15 mouse cellular contexts compared by ENCODE assay signal in genomic region chr7:97018005-97018404, GRCm38 (mm10).
DNase-seq lines count a peak whose midpoint lies in the region; ATAC-seq and TF ChIP-seq lines count a peak whose summit lies in the region.
"Had no signal": no experiment of that assay in that cellular context is flagged by ENCODE, and none has a peak within 500 bp of the region (broad histone marks: within the 10 kb centered on the region; RNA-seq: fewer than 3 reads in every experiment).

No protein-coding gene starts in this region.

- no peaks in the 10 kb centered on the region for H3K27me3 ChIP-seq in heart, postnatal 0 days (ENCODE audit: control insufficient read depth, insufficient read depth, low read length)
- H3K27me3 ChIP-seq: embryonic facial prominence, embryonic 12.5 days; hindbrain, embryonic 13.5 days had no signal

- DNase-seq in kidney, postnatal 10 days: peak; percentile 9
- DNase-seq in kidney, postnatal 25 days: no peak
- peak; percentile 19 for DNase-seq in brain, embryonic 14.5 days (ENCODE audit: low read depth)
- DNase-seq in heart, postnatal 0 days (ENCODE audit: low spot score): peak; percentile 73
- no peak for DNase-seq in layer of hippocampus, postnatal 25 days (ENCODE audit: extremely low spot score in 1 of 2, low spot score in 1 of 2)
- DNase-seq in left cerebral cortex, adult 9 months (ENCODE audit: low spot score in 2 of 2): no peak
- DNase-seq in ovary, adult 18-20 months (ENCODE audit: low spot score): no peak
- DNase-seq: cerebellum, adult 2 months; right cerebral cortex, postnatal 25 days; thymus, postnatal 25 days had no signal

- H3K4me2 ChIP-seq in heart, postnatal 0 days (ENCODE audit: low read depth, low read length): peak overlapping the region; percentile 25; the same call in 1 of the 2 replicates
- H3K4me2 ChIP-seq: embryonic facial prominence, embryonic 12.5 days; hindbrain, embryonic 13.5 days had no signal

- TF ChIP-seq EP300 in heart, postnatal 0 days (IDR thresholded peaks at IDR 0.05; ENCODE audit: low read depth): no peak

- peak overlapping the region; percentile 66 for H3K27ac ChIP-seq in heart, postnatal 0 days (ENCODE audit: low read depth)
- H3K27ac ChIP-seq: embryonic facial prominence, embryonic 12.5 days; hindbrain, embryonic 13.5 days; left cerebral cortex, adult 2 months had no signal

- H3K9me3 ChIP-seq in heart, postnatal 0 days (replicated peaks; ENCODE audit: control insufficient read depth, low read length): 0 out of 2 replicates have a peak, but pooled peaks cover 4% of the 10 kb centered on the region
- H3K9me3 ChIP-seq: hindbrain, embryonic 13.5 days had no signal

- H3K36me3 ChIP-seq in heart, postnatal 0 days (replicated peaks; ENCODE audit: control insufficient read depth, insufficient read depth, low read length): no peaks in the 10 kb centered on the region
- H3K36me3 ChIP-seq: embryonic facial prominence, embryonic 12.5 days; hindbrain, embryonic 13.5 days had no signal

- peaks cover 4% of the 10 kb centered on the region for H3K4me1 ChIP-seq in heart, postnatal 0 days (ENCODE audit: control insufficient read depth, insufficient read depth)
- H3K4me1 ChIP-seq: embryonic facial prominence, embryonic 12.5 days had no signal

- peak; percentile 83 for ATAC-seq in heart, postnatal 0 days (ENCODE audit: insufficient read depth, low read depth)
- peak; percentile 65 for ATAC-seq in megakaryocyte-erythroid progenitor cell, adult 5-6 weeks (replicated peaks; ENCODE audit: low FRiP score, low TSS enrichment, poor library complexity, severe bottlenecking)
- ATAC-seq: forebrain, embryonic 16.5 days had no signal

- WGBS in heart, postnatal 0 days: 10% methylated on average over 4 of the region's 4 CpGs

- no peak for TF ChIP-seq POLR2A in brain, embryonic 14.5 days (IDR thresholded peaks at IDR 0.05; ENCODE audit: borderline replicate concordance, extremely low read depth, insufficient read depth, insufficient read length, poor library complexity, severe bottlenecking)

- peak overlapping the region; percentile 11; the same call in 1 of the 2 replicates for H3K4me3 ChIP-seq in heart, postnatal 0 days (ENCODE audit: low read depth, low read length)
- H3K4me3 ChIP-seq: embryonic facial prominence, embryonic 12.5 days; hindbrain, embryonic 13.5 days; left cerebral cortex, adult 2 months had no signal

- H3K9ac ChIP-seq in heart, postnatal 0 days (replicated peaks; ENCODE audit: low read depth, low read length): no peak overlapping the region
- H3K9ac ChIP-seq: embryonic facial prominence, embryonic 12.5 days; hindbrain, embryonic 13.5 days had no signal

- TF ChIP-seq CTCF in brain, embryonic 14.5 days (IDR thresholded peaks at IDR 0.05; ENCODE audit: borderline replicate concordance, extremely low read depth, insufficient read depth, insufficient read length): no peak
- TF ChIP-seq CTCF in heart, postnatal 0 days (IDR thresholded peaks at IDR 0.05; ENCODE audit: low read depth): 0 out of 2 replicates have a peak, but pooled peaks have one; percentile 5

Comparison
In these comparisons a context has a peak if more than half of its experiments do, and no peak if none do; other contexts are left out.
1. DNase-seq: peak in kidney, postnatal 10 days (single experiment), brain, embryonic 14.5 days (single experiment) and heart, postnatal 0 days (single experiment); none in kidney, postnatal 25 days (0 of 2), layer of hippocampus, postnatal 25 days (0 of 2), left cerebral cortex, adult 9 months (0 of 2) and ovary, adult 18-20 months (single experiment).